Mouse (Mus musculus): ENCODE measurements around the gene Mettl6. TPM values are rescaled to one million over a fixed set of nuclear protein-coding genes. Genes with fewer than 3 reads are reported as not detected.

Gene Mettl6
- polyA plus RNA-seq, 1 experiment, result 0.26 TPM

DNA sequence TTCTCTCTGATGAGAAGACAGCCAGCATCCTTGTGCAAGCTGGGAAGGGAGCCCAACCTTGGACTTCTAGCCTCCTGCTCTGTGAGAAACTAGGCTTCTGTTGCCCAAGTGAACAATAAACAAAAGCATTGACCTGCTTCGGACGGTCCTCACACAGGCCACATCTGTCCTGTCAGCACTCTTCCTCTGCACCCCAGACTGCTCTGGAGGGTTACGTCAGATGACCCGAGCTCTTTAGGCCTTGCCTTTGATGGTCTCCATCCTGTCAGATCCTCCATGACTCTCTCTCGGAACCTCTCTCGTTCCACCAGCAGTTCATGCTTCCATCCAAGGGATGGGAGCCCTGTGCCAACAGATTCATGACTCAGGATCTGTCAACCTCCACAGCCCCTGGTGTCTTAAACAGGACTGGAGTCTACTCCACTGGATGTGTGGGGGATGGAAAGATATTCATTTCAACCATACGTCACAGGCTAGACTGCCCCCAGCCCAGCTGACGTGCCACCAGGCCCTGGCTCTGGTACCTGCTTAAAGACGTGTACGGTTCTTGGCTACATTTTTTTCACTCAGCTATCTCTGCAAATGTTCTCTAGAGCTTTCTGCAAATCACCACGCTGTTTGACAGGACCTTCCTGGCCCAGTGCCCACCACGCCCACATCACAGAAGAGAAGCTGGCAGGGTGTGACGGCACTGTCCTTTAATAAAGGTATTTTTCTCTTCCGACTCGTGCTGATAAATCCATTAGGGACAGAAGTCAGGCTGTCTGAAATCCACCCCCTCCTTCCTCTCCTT lies 66.4 kb downstream of the Mettl6 start:
- H3K4me3 ChIP-seq (replicated peaks), result no peak overlapping the region
- peaks cover 14% of the 10 kb centered on the region for H3K27me3 ChIP-seq (ENCODE audit: control insufficient read depth)
- no peaks in the 10 kb centered on the region for H3K9me3 ChIP-seq (ENCODE audit: control insufficient read depth, low read length)
- peaks cover 5% of the 10 kb centered on the region; the same call in 1 of the 2 replicates for H3K36me3 ChIP-seq (ENCODE audit: control insufficient read depth)
- TF ChIP-seq GATA1 (IDR thresholded peaks at IDR 0.05; ENCODE audit: low read length) (no peak), TAL1 (IDR thresholded peaks at IDR 0.05; ENCODE audit: low read length) (no peak)
- H3K4me1 ChIP-seq (ENCODE audit: control insufficient read depth), result peaks cover 8% of the 10 kb centered on the region

Other genes with a start within 250 kb of the Mettl6 start
- 0.21 and 0.27 TPM in 2 replicates for gene Phf7, start 243.7 kb downstream of the Mettl6 start, polyA plus RNA-seq (2012)
- 6.7 and 6.9 TPM in 2 replicates for gene Bap1, start 243.6 kb downstream of the Mettl6 start, polyA plus RNA-seq (2012)
- gene Dnah1, start 171.1 kb downstream of the Mettl6 start, polyA plus RNA-seq (2012), result 0.01 TPM in 1 of 2 replicates, not detected in the other
- gene Capn7, start 158.4 kb downstream of the Mettl6 start, polyA plus RNA-seq (2012), result 0.11 and 0.19 TPM in 2 replicates
- gene Sh3bp5, start 59.0 kb downstream of the Mettl6 start, polyA plus RNA-seq (2012), result 0.04 and 0.12 TPM in 2 replicates
- 18.0 and 27.2 TPM in 2 replicates for gene Eaf1, start 641 bp downstream of the Mettl6 start, polyA plus RNA-seq (2012)
- gene Colq, start 96.3 kb upstream of the Mettl6 start, polyA plus RNA-seq (2012), result not detected in 2 replicates
- gene Gm49387, start 145.8 kb upstream of the Mettl6 start, polyA plus RNA-seq (2012), result not detected in 2 replicates
- gene Btd, start 146.0 kb upstream of the Mettl6 start, polyA plus RNA-seq (2012), result 0.26 and 0.30 TPM in 2 replicates
- gene Hacl1, start 146.2 kb upstream of the Mettl6 start, polyA plus RNA-seq (2012), result 0.04 and 0.50 TPM in 2 replicates